Comparison of ENCODE assay signal across 10 mouse cellular contexts in genomic region chr15:81302151-81302808, GRCm38 (mm10). TPM values are rescaled to one million over a fixed set of nuclear protein-coding genes. Genes with fewer than 3 reads are reported as not detected.
DNase-seq lines count a peak whose midpoint lies in the region; TF ChIP-seq lines count a peak whose summit lies in the region.
"Had no signal": no experiment of that assay in that cellular context is flagged by ENCODE, and none has a peak within 500 bp of the region (broad histone marks: within the 10 kb centered on the region; RNA-seq: fewer than 3 reads in every experiment).

No protein-coding gene starts in this region.

- no peak overlapping the region for H3K4me3 ChIP-seq in layer of hippocampus, adult 2 months
- H3K4me3 ChIP-seq: embryonic facial prominence, embryonic 15.5 days; limb, embryonic 13.5 days had no signal

- H3K27ac ChIP-seq in layer of hippocampus, adult 2 months: no peak overlapping the region
- H3K27ac ChIP-seq: embryonic facial prominence, embryonic 15.5 days; limb, embryonic 13.5 days had no signal

- DNase-seq in layer of hippocampus, adult 2 months (ENCODE audit: low spot score in 2 of 2): peak in 1 of 2 experiments; percentile 35
- DNase-seq in layer of hippocampus, adult 8-10 months (ENCODE audit: low spot score in 2 of 2): no peak
- DNase-seq in ES-CJ7 (ENCODE audit: low read depth, low spot score): peak; percentile 59
- DNase-seq in embryo, embryonic 11 days: peak; percentile 39
- DNase-seq in naive thymus-derived CD4-positive, alpha-beta T cell, adult 2 months (ENCODE audit: low read depth): peak; percentile 89
- DNase-seq in right cerebral cortex, postnatal 36 days (ENCODE audit: low spot score in 2 of 2): no peak
- DNase-seq in cerebellum, postnatal 4 days (ENCODE audit: low spot score in 2 of 2): no peak
- DNase-seq in cerebellum, adult 11 months: no peak

- peak; percentile 77 for TF ChIP-seq CTCF in layer of hippocampus, adult 2 months (conservative IDR thresholded peaks at IDR 0.05)

RNA-seq across cellular contexts. Expression of gene Slc25a17, which starts 58.3 kb away (rescaled TPM):
- 10 to 100 TPM; 41.5 to 47.6 TPM for total RNA-seq in layer of hippocampus, adult 2 months (2021)
- total RNA-seq in layer of hippocampus, adult 8-10 months (2022): 10 to 100 TPM; 40.9 to 46.8 (median 42.9) TPM

Comparison
In these comparisons a context has a peak if more than half of its experiments do, and no peak if none do; other contexts are left out.
1. DNase-seq: peak in ES-CJ7 (single experiment), embryo, embryonic 11 days (single experiment) and naive thymus-derived CD4-positive, alpha-beta T cell, adult 2 months (single experiment); none in layer of hippocampus, adult 8-10 months (0 of 2), right cerebral cortex, postnatal 36 days (0 of 2), cerebellum, postnatal 4 days (0 of 2) and cerebellum, adult 11 months (single experiment).